ENCODE assay signal across 17 mouse cellular contexts in the genomic region with DNA sequence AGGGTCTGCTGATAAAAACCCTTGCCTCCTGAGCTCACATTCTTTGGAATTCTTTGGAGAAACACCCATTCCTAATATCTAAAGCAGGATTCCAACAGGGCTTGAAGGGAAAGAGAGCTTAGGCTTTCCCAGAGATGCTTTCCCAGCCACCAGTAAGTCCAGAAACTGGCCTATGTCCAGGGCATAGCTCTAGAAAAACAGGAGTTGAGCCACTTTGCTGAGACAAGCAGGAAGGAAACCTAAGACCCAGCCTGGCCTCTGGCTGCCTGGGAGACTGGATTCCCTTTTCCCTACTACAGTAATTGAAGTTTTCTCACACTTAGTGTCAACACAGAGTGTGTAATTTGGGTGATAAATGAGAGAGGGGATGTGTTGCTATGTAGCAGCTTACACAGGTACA. TPM values are rescaled to one million over a fixed set of nuclear protein-coding genes. Genes with fewer than 3 reads are reported as not detected.
DNase-seq lines count a peak whose midpoint lies in the region; ATAC-seq lines count a peak whose summit lies in the region.
"Had no signal": no experiment of that assay in that cellular context is flagged by ENCODE, and none has a peak within 500 bp of the region (broad histone marks: within the 10 kb centered on the region; RNA-seq: fewer than 3 reads in every experiment).

No protein-coding gene starts in this region.

- H3K27ac ChIP-seq in kidney, embryonic 14.5 days (ENCODE audit: low read depth, low read length): no peak overlapping the region
- H3K27ac ChIP-seq in liver, embryonic 13.5 days: peak overlapping the region; percentile 90
- H3K27ac ChIP-seq: hindbrain, postnatal 0 days; limb, embryonic 15.5 days; midbrain, embryonic 10.5 days; neural tube, embryonic 15.5 days had no signal

- no peaks in the 10 kb centered on the region for H3K27me3 ChIP-seq in kidney, embryonic 14.5 days (ENCODE audit: control insufficient read depth, insufficient read depth, low read length)
- no peaks in the 10 kb centered on the region for H3K27me3 ChIP-seq in liver, embryonic 13.5 days
- H3K27me3 ChIP-seq: CH12.LX; limb, embryonic 15.5 days; neural tube, embryonic 15.5 days had no signal

- no peaks in the 10 kb centered on the region for H3K36me3 ChIP-seq in kidney, embryonic 14.5 days (ENCODE audit: control insufficient read depth, insufficient read depth, low read length)
- H3K36me3 ChIP-seq in liver, embryonic 13.5 days: no peaks in the 10 kb centered on the region
- H3K36me3 ChIP-seq: limb, embryonic 15.5 days; midbrain, embryonic 10.5 days; neural tube, embryonic 15.5 days had no signal

- no peak overlapping the region for H3K4me3 ChIP-seq in kidney, embryonic 14.5 days (ENCODE audit: low read length)
- peak overlapping the region; percentile 76 for H3K4me3 ChIP-seq in liver, embryonic 13.5 days (replicated peaks)
- H3K4me3 ChIP-seq: limb, embryonic 15.5 days; midbrain, embryonic 10.5 days; neural tube, embryonic 15.5 days had no signal

- H3K9me3 ChIP-seq in kidney, embryonic 14.5 days (ENCODE audit: control insufficient read depth, low read length): no peaks in the 10 kb centered on the region
- H3K9me3 ChIP-seq in liver, embryonic 13.5 days (replicated peaks): no peaks in the 10 kb centered on the region
- H3K9me3 ChIP-seq: limb, embryonic 15.5 days; midbrain, embryonic 10.5 days; neural tube, embryonic 15.5 days had no signal

- H3K4me1 ChIP-seq in kidney, embryonic 14.5 days (ENCODE audit: control insufficient read depth, insufficient read depth, low read length): no peaks in the 10 kb centered on the region
- H3K4me1 ChIP-seq in liver, embryonic 13.5 days (replicated peaks): peaks cover 69% of the 10 kb centered on the region

- no peak overlapping the region; the same call in 1 of the 2 replicates for H3K4me2 ChIP-seq in kidney, embryonic 14.5 days (replicated peaks; ENCODE audit: low read depth, low read length)
- peak overlapping the region; percentile 86 for H3K4me2 ChIP-seq in liver, embryonic 13.5 days
- H3K4me2 ChIP-seq: neural tube, embryonic 15.5 days had no signal

- DNase-seq in kidney, adult 18-20 months: peak; percentile 33
- peak; percentile 56 for DNase-seq in 3T3-L1 (ENCODE audit: low read depth, low spot score)
- peak; percentile 34 for DNase-seq in NIH3T3 (ENCODE audit: low read depth)
- DNase-seq in liver, embryonic 13.5 days: no peak
- no peak for DNase-seq in thymus, postnatal 10 days (ENCODE audit: low spot score in 2 of 2)
- DNase-seq in frontal cortex, adult 2 months (ENCODE audit: extremely low spot score in 1 of 2, low spot score in 1 of 2): no peak
- DNase-seq: cerebellum, adult 11-12 months; gastrocnemius, postnatal 14 days; thymus, adult 18-20 months had no signal

- ATAC-seq in kidney, embryonic 14.5 days (ENCODE audit: low FRiP score, low TSS enrichment): no peak
- ATAC-seq in liver, embryonic 13.5 days (ENCODE audit: low read depth): no peak
- ATAC-seq: forebrain, embryonic 14.5 days; hindbrain, postnatal 0 days had no signal

- H3K9ac ChIP-seq in kidney, embryonic 14.5 days (ENCODE audit: low read depth, low read length): no peak overlapping the region
- H3K9ac ChIP-seq in liver, embryonic 13.5 days: peak overlapping the region; percentile 85; the same call in 1 of the 2 replicates
- H3K9ac ChIP-seq: limb, embryonic 15.5 days; neural tube, embryonic 15.5 days had no signal

RNA-seq across cellular contexts. Expression of a gene that starts 1.8 kb away (rescaled TPM):
- polyA plus RNA-seq in kidney, embryonic 14.5 days (2014; fragmentation: Nextera tagmentation; extraction: Ambion mirVana): 13.6 and 24.0 TPM in 2 replicates
- polyA plus RNA-seq in liver, embryonic 13.5 days (2015; fragmentation: Nextera tagmentation; extraction: Ambion mirVana): 146 and 178 TPM in 2 replicates
- polyA plus RNA-seq in frontal cortex, adult 2 months (2012; rRNA removed): 14.4 and 15.9 TPM in 2 replicates

RNA-seq across cellular contexts. Expression of a gene that starts 50.2 kb away (rescaled TPM):
- polyA plus RNA-seq in kidney, embryonic 14.5 days (2014; fragmentation: Nextera tagmentation; extraction: Ambion mirVana): not detected in 2 replicates
- polyA plus RNA-seq in liver, embryonic 13.5 days (2015; fragmentation: Nextera tagmentation; extraction: Ambion mirVana): not detected in 2 replicates
- not detected in 2 replicates for polyA plus RNA-seq in frontal cortex, adult 2 months (2012; rRNA removed)
- polyA plus RNA-seq: forebrain, embryonic 14.5 days; heart, embryonic 16.5 days; hindbrain, postnatal 0 days; limb, embryonic 15.5 days; midbrain, embryonic 10.5 days; neural tube, embryonic 15.5 days had no signal

RNA-seq across cellular contexts. Expression of a gene that starts 50.3 kb away (rescaled TPM):
- not detected in 2 replicates for polyA plus RNA-seq in kidney, embryonic 14.5 days (2014; fragmentation: Nextera tagmentation; extraction: Ambion mirVana)
- polyA plus RNA-seq in liver, embryonic 13.5 days (2015; fragmentation: Nextera tagmentation; extraction: Ambion mirVana): 0.06 TPM in 2 replicates
- 0.08 TPM in 1 of 2 replicates, not detected in the other for polyA plus RNA-seq in frontal cortex, adult 2 months (2012; rRNA removed)
- polyA plus RNA-seq: forebrain, embryonic 14.5 days; limb, embryonic 15.5 days; midbrain, embryonic 10.5 days; neural tube, embryonic 15.5 days had no signal

Comparison
In these comparisons a context has a peak if more than half of its experiments do, and no peak if none do; other contexts are left out.
1. DNase-seq: peak in kidney, adult 18-20 months (single experiment), 3T3-L1 (single experiment) and NIH3T3 (single experiment); none in liver, embryonic 13.5 days (single experiment), thymus, postnatal 10 days (0 of 2) and frontal cortex, adult 2 months (0 of 2).